Mouse (Mus musculus): Measurements from ENCODE around the gene Pcsk2. TPM values are rescaled to one million over a fixed set of nuclear protein-coding genes. Genes with fewer than 3 reads are reported as not detected.

Pcsk2 gene
- total RNA-seq (2021): 100 to 1,000 TPM; 153 to 154 TPM
- long read RNA-seq, experiment 1, full-length matches to known transcripts: 116 of 148 reads
- long read RNA-seq, experiment 1, partial matches to known transcripts: 9 of 148 reads
- long read RNA-seq, experiment 1, other reads (novel, unspliced or antisense): 23 of 148 reads
- long read RNA-seq, experiment 2, full-length matches to known transcripts: 132 of 173 reads
- long read RNA-seq, experiment 2, partial matches to known transcripts: 30 of 173 reads
- long read RNA-seq, experiment 2, other reads (novel, unspliced or antisense): 11 of 173 reads

GRCm38 (mm10) chr2:143545758-143546246 lies at the start of gene Pcsk2:
Gene Pcsk2 (plus strand): TSS chr2:143546156.
- DNase-seq (ENCODE audit: low spot score in 2 of 2): peak; percentile 78 to 91

GRCm38 (mm10) chr2:143500845-143501244 lies 45.1 kb upstream of the Pcsk2 start:
- peak in 1 of 2 experiments; percentile 4 for DNase-seq (ENCODE audit: low spot score in 2 of 2)

- no peak for DNase-seq (ENCODE audit: low spot score in 2 of 2)
These were observed 44.2 kb upstream of the Pcsk2 start for GRCm38 (mm10) chr2:143501760-143502159.

DNA sequence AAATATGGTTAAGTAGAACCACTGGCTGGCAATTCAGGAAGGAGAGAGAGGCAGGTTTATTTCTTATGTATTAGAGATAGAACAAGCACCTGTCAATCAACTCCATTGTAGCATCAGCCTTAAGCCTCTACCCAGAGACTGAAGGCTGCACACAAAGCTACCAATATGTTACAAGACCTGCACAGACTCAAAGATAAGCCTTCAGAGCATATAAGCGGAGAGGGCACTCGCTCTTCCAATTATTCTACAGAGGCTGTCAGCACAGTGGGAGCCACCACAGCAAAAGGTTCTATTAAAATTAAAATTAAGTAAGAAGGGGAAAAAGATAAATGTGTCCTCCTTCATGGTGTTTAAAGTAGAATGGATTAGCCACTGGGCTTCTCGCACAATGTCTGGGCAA lies 43.8 kb upstream of the Pcsk2 start:
- no peak for DNase-seq (ENCODE audit: low spot score in 2 of 2)

DNA sequence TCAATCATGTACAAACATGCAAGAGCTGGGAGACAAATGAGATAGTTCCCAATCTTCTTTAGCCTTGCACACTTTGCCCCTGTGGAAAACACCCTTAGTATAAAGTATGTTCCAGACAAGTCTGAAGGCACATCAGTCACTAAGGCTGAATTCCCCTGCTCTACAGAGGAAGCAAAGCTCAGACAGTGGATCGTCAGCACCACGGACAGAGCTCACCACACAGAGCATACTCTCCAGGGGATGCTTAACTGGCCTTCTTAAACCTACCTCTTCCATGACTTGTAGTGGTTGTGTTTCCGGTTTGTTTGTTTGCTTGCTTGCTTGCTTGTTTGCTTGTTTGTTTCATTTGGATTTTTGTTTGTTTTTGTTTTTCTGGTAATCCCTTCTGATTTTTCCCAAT lies 9.5 kb upstream of the Pcsk2 start:
- DNase-seq (ENCODE audit: low spot score in 2 of 2): no peak

- peak; percentile 18 to 32 for DNase-seq (ENCODE audit: low spot score in 2 of 2)
These were observed 631 bp upstream of the Pcsk2 start for GRCm38 (mm10) chr2:143545299-143545751.

DNA sequence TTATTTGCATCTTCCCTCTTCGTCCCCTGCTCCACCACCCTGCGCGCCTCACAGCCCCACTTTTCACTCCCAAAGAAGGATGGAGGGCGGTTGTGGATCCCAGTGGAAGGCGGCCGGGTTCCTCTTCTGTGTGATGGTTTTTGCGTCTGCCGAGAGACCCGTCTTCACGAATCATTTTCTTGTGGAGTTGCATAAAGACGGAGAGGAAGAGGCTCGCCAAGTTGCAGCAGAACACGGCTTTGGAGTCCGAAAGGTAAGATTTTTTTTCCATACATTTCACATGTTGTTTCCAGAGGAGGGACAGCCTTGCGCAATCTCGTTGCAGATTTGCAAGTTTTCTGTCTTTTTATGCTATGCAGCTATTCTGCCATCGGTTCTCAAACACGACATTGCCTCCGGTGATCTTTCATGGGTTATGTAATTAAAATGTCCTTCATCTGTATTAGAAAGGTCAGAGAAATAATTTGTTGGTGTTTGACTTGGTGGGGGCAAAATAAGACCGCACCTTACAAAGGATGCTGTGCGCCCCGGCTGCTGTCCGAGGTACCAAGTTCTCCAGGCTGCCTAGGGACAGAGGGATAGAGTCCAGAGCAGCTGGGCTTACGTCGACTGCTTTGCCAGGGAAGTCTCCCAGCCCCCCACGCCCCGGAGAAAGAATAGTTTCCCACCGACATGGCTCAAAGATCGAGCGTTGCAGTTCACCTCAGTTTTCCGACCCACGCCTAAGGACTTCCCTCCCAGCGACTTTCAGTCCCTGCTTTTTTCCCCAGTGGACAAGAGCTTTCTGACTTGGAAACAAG lies 656 bp downstream of the Pcsk2 start:
- peak in 1 of 2 experiments; percentile 27 for DNase-seq (ENCODE audit: low spot score in 2 of 2)

- no peak for DNase-seq (ENCODE audit: low spot score in 2 of 2)
These were observed 1.5 kb downstream of the Pcsk2 start for GRCm38 (mm10) chr2:143547251-143548090.

DNA sequence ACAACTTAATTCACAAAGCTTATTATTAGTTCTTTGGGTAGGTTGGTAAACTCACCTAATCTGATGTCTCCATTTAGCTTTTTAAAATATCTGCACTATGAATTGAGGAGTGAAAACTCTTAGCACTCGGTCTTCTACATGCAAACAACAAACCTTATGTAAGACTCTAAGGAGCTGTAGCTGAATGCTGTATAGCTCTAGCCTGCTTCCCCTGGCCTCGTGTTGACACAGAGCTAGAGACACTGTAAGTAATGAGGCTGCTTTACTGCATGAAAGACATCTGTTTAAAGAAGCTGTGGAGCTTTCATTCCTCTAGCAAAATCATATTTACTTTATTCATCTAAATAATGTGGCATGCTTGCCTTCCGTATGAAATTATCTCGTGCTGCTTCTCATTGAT lies 14.4 kb downstream of the Pcsk2 start:
- DNase-seq (ENCODE audit: low spot score in 2 of 2): peak in 1 of 2 experiments; percentile 26

DNA sequence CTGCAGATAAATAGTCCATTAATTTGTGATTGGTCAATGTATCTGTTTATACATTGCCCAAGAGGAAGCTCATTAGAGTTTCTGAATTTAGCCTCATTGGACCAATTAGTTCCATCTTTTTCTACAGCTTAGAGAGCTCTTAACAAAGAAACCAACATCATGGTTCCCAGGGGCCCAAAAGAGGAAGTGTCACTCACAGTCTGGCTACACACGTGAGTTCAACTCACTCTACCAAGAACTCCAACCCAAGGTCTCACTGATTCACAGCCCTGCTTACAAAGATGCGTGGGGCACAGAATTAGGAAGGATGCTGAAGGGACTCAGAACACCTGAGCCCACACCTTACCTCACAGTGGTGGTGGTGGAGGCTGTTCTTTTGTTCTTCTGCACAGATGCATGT lies 19.1 kb downstream of the Pcsk2 start:
- DNase-seq (ENCODE audit: low spot score in 2 of 2): no peak

- DNase-seq (ENCODE audit: low spot score in 2 of 2): no peak
These were observed 20.0 kb downstream of the Pcsk2 start for GRCm38 (mm10) chr2:143565961-143566360.

- no peak for DNase-seq (ENCODE audit: low spot score in 2 of 2)
These were observed 39.4 kb downstream of the Pcsk2 start for GRCm38 (mm10) chr2:143585341-143585740.

GRCm38 (mm10) chr2:143590398-143590797 lies 44.4 kb downstream of the Pcsk2 start:
- no peak for DNase-seq (ENCODE audit: low spot score in 2 of 2)

- no peak for DNase-seq (ENCODE audit: low spot score in 2 of 2)
These were observed 57.1 kb downstream of the Pcsk2 start for GRCm38 (mm10) chr2:143603071-143603470.

DNA sequence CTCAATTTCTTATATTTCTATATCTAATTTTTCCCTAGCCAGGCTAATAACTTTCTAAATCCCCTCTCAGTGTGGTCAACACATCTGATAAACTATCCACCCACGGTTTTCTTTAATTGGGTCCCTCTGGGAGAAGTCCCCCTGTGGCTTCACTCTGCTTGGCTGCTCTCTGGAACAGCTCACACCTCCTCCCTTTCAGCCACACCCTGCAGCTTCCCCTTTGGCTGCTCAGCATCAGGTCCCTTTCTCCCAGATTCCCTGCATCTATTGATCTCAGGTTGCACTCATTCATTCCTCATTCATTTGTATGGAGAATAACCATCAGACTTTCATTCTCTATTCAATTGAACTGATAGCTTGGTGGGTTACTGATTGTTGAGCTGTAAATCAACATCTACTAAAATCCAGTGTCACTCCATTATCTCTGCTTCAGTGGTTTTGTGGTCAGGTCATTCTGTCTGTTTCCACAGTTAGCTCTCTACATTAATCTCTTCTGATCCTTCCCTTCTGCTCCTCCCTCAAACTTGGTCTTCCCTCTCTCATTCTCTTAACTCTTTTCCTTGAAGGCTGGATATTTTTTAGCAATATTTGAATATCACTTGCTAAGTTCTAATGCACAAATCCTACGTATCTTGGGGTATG lies 58.0 kb downstream of the Pcsk2 start:
- DNase-seq (ENCODE audit: low spot score in 2 of 2): no peak

- no peak for DNase-seq (ENCODE audit: low spot score in 2 of 2)
These were observed 64.7 kb downstream of the Pcsk2 start for GRCm38 (mm10) chr2:143610355-143611331.

- DNase-seq (ENCODE audit: low spot score in 2 of 2): no peak
These were observed 67.5 kb downstream of the Pcsk2 start for GRCm38 (mm10) chr2:143613466-143613865.

- DNase-seq (ENCODE audit: low spot score in 2 of 2): no peak
These were observed 68.8 kb downstream of the Pcsk2 start for GRCm38 (mm10) chr2:143614775-143615174.

GRCm38 (mm10) chr2:143620916-143621315 lies 75.0 kb downstream of the Pcsk2 start:
- DNase-seq (ENCODE audit: low spot score in 2 of 2): no peak

GRCm38 (mm10) chr2:143623916-143624315 lies 78.0 kb downstream of the Pcsk2 start:
- no peak for DNase-seq (ENCODE audit: low spot score in 2 of 2)
